Mouse (Mus musculus) cortical plate, adult 2 months (tissue): ENCODE measurements around the gene Fbxo28. TPM values are rescaled to one million over a fixed set of nuclear protein-coding genes. Genes with fewer than 3 reads are reported as not detected.

Source experiments
- H3K27ac ChIP-seq: fragments of 200-500 bp; 2 replicates; pipeline ENCODE4 v1.5.1; 2012; ENCODE audit warnings: low read length, control low read depth, inconsistent platforms; ENCODE audit not compliant: insufficient read depth
- H3K4me1 ChIP-seq: fragments of 200-500 bp; 2 replicates; pipeline ENCODE4 v1.6.1; 2011; ENCODE audit warnings: low read length; ENCODE audit not compliant: control insufficient read depth, insufficient read depth
- H3K4me3 ChIP-seq: fragments of 200-500 bp; 2 replicates; pipeline ENCODE4 v1.5.1; 2011; ENCODE audit warnings: mild to moderate bottlenecking, low read length, control low read depth; ENCODE audit not compliant: insufficient read depth
- CTCF ChIP-seq: fragments of 200-500 bp; IDR thresholded peaks from 2 replicates; pipeline ENCODE4 v1.5.1; 2011; ENCODE audit warnings: mild to moderate bottlenecking, control low read depth, low read length; ENCODE audit not compliant: insufficient read depth; ENCODE audit errors: extremely low read depth
- POLR2A ChIP-seq: fragments of 200-500 bp; IDR thresholded peaks from 2 replicates; pipeline ENCODE4 v1.6.1; 2011; ENCODE audit warnings: mild to moderate bottlenecking, low read length, control low read depth; ENCODE audit not compliant: insufficient read depth; ENCODE audit errors: extremely low read depth
- polyA plus RNA-seq: library from polyadenylated mRNA; depleted of rRNA; stranded (reverse); fragments of >200 nt; gene quantifications from 2 replicates; pipeline ENCODE4 v1.2.3, GENCODE M21; 2012

Gene Fbxo28
- polyA plus RNA-seq, 1 experiment: 27.4 TPM

- TF ChIP-seq CTCF (peak; percentile 47), POLR2A (no peak)
- H3K4me1 ChIP-seq: peaks cover 3% of the 10 kb centered on the region; the same call in 1 of the 2 replicates
- H3K27ac ChIP-seq: no peak overlapping the region
- no peak overlapping the region for H3K4me3 ChIP-seq
These were observed 34.8 kb upstream of the Fbxo28 start for GRCm38 (mm10) chr1:182376221-182376620.

GRCm38 (mm10) chr1:182371891-182372290, 30.5 kb upstream of the Fbxo28 start:
- TF ChIP-seq POLR2A (no peak), CTCF (no peak)
- Histone ChIP-seq H3K27ac (no peak overlapping the region), H3K4me1 (no peaks in the 10 kb centered on the region)

GRCm38 (mm10) chr1:182369435-182369834, 28.0 kb upstream of the Fbxo28 start:
- Histone ChIP-seq H3K27ac (no peak overlapping the region), H3K4me3 (no peak overlapping the region), H3K4me1 (no peaks in the 10 kb centered on the region)
- TF ChIP-seq CTCF (no peak), POLR2A (no peak)

More at GRCm38 (mm10) chr1:182371891-182372290, 30.5 kb upstream of the Fbxo28 start:
- no peak overlapping the region for H3K4me3 ChIP-seq

GRCm38 (mm10) chr1:182368782-182369181, 27.4 kb upstream of the Fbxo28 start:
- H3K4me3 ChIP-seq: no peak overlapping the region
- TF ChIP-seq POLR2A (no peak), CTCF (no peak)
- no peak overlapping the region for H3K27ac ChIP-seq
- no peaks in the 10 kb centered on the region for H3K4me1 ChIP-seq

- no peak for TF ChIP-seq CTCF
- no peak for TF ChIP-seq POLR2A
- Histone ChIP-seq H3K27ac (no peak overlapping the region), H3K4me3 (no peak overlapping the region), H3K4me1 (no peaks in the 10 kb centered on the region)
These were observed 26.9 kb upstream of the Fbxo28 start for GRCm38 (mm10) chr1:182368309-182368708.

GRCm38 (mm10) chr1:182363683-182364404, 22.4 kb upstream of the Fbxo28 start:
- TF ChIP-seq POLR2A: no peak
- TF ChIP-seq CTCF: no peak
- H3K4me1 ChIP-seq: no peaks in the 10 kb centered on the region
- no peak overlapping the region for H3K4me3 ChIP-seq
- H3K27ac ChIP-seq: no peak overlapping the region

GRCm38 (mm10) chr1:182362703-182363102, 21.3 kb upstream of the Fbxo28 start:
- no peak overlapping the region for H3K4me3 ChIP-seq
- no peak for TF ChIP-seq CTCF
- no peak for TF ChIP-seq POLR2A
- H3K27ac ChIP-seq: no peak overlapping the region
- H3K4me1 ChIP-seq: no peaks in the 10 kb centered on the region

GRCm38 (mm10) chr1:182358133-182358532, 16.7 kb upstream of the Fbxo28 start:
- Histone ChIP-seq H3K4me1 (peaks cover 3% of the 10 kb centered on the region; the same call in 1 of the 2 replicates), H3K27ac (no peak overlapping the region), H3K4me3 (no peak overlapping the region)
- no peak for TF ChIP-seq POLR2A
- TF ChIP-seq CTCF: no peak

- TF ChIP-seq POLR2A (no peak), CTCF (no peak)
- H3K4me3 ChIP-seq: no peak overlapping the region
- H3K4me1 ChIP-seq: peaks cover 3% of the 10 kb centered on the region; the same call in 1 of the 2 replicates
- no peak overlapping the region for H3K27ac ChIP-seq
These were observed 13.2 kb upstream of the Fbxo28 start for GRCm38 (mm10) chr1:182354504-182355147.

GRCm38 (mm10) chr1:182349557-182349956, 8.1 kb upstream of the Fbxo28 start:
- TF ChIP-seq POLR2A (no peak), CTCF (no peak)
- Histone ChIP-seq H3K27ac (no peak overlapping the region), H3K4me1 (peaks cover 7% of the 10 kb centered on the region), H3K4me3 (no peak overlapping the region)
